Mouse (Mus musculus) forebrain, embryonic 11.5 days (tissue): Measurements from ENCODE around the gene Cntd1. TPM values are rescaled to one million over a fixed set of nuclear protein-coding genes. Genes with fewer than 3 reads are reported as not detected.
"Not testable (repeated sequence)": the region's sequence is repeated elsewhere in the genome, so short reads cannot be mapped to it uniquely, and the experiment has no call there.

ENCODE experiments used
- ATAC-seq: fragments of 200-750 bp; cut with Nextera tagmentation; replicated peaks from 2 replicates; pipeline ENCODE4 v1.8.0; 2017; ENCODE audit warnings: moderate TSS enrichment; ENCODE audit not compliant: low FRiP score
- DNase-seq: peaks from one replicate; pipeline ENCODE4 v3.0.0-alpha.2; 2017; ENCODE audit warnings: low spot score
- H3K27ac ChIP-seq: fragments of 300-500 bp; sonication (generic); 2 replicates; pipeline ENCODE4 v1.5.1; 2014; ENCODE audit warnings: low read depth, low read length
- H3K27me3 ChIP-seq: fragments of 300-500 bp; sonication (generic); 2 replicates; pipeline ENCODE4 v1.6.1; 2014; ENCODE audit warnings: mild to moderate bottlenecking, low read length, mixed read lengths; ENCODE audit not compliant: control insufficient read depth, insufficient read depth
- H3K36me3 ChIP-seq: fragments of 300-500 bp; sonication (generic); 2 replicates; pipeline ENCODE4 v1.6.1; 2014; ENCODE audit warnings: mild to moderate bottlenecking, low read length, moderate library complexity, mixed read lengths; ENCODE audit not compliant: control insufficient read depth, insufficient read depth
- H3K4me1 ChIP-seq: fragments of 300-500 bp; sonication (generic); replicated peaks from 2 replicates; pipeline ENCODE4 v1.6.1; 2014; ENCODE audit warnings: low read length, mixed read lengths; ENCODE audit not compliant: control insufficient read depth, insufficient read depth
- H3K4me2 ChIP-seq: fragments of 300-500 bp; sonication (generic); 2 replicates; pipeline ENCODE4 v1.6.1; 2014; ENCODE audit warnings: low read depth, mild to moderate bottlenecking, low read length, moderate library complexity, mixed read lengths; ENCODE audit not compliant: severe bottlenecking
- H3K4me3 ChIP-seq: fragments of 300-500 bp; sonication (generic); 2 replicates; pipeline ENCODE4 v1.5.1; 2014; ENCODE audit warnings: low read depth, low read length
- H3K9ac ChIP-seq: fragments of 300-500 bp; sonication (generic); 2 replicates; pipeline ENCODE4 v1.6.1; 2014; ENCODE audit warnings: low read length
- H3K9me3 ChIP-seq: fragments of 300-500 bp; sonication (generic); 2 replicates; pipeline ENCODE4 v1.6.1; 2016; ENCODE audit warnings: low read length, mixed read lengths; ENCODE audit not compliant: control insufficient read depth
- WGBS: fragments of 180-500 bp; shearing (Covaris S2); extraction: QIAGEN DNeasy Blood & Tissue Kit; methylation state at CpG from one replicate; pipeline ENCODE4 v1.1.7; 2014; 5-methylcytosine and 5-hydroxymethylcytosine counted together
- polyA plus RNA-seq: library from polyadenylated mRNA; unstranded; fragments of >200 nt; fragmentation: Nextera tagmentation; extraction: Ambion mirVana; gene quantifications from 2 replicates; pipeline ENCODE4 v1.2.1, GENCODE M21; 2014

Cntd1 gene
- polyA plus RNA-seq, 1 experiment from 2014 or later: 2.0 TPM

- Histone ChIP-seq H3K4me1 (peaks cover 2% of the 10 kb centered on the region; the same call in 1 of the 2 replicates), H3K9ac (no peak overlapping the region), H3K4me3 (no peak overlapping the region), H3K27me3 (no peaks in the 10 kb centered on the region), H3K36me3 (peaks cover 2% of the 10 kb centered on the region; the same call in 1 of the 2 replicates), H3K4me2 (no peak overlapping the region), H3K9me3 (no peaks in the 10 kb centered on the region), H3K27ac (no peak overlapping the region)
- ATAC-seq (no peak), DNase-seq (no peak)
- WGBS: 96% methylated on average over 1 of the region's 1 CpGs
Measured at GRCm38 (mm10) chr11:101314567-101314966, 35.8 kb downstream of the Cntd1 start.

GRCm38 (mm10) chr11:101315082-101315650, 36.4 kb downstream of the Cntd1 start:
- no peak for ATAC-seq
- WGBS: 83% methylated on average over 8 of the region's 8 CpGs

GRCm38 (mm10) chr11:101315665-101316500, 37.1 kb downstream of the Cntd1 start, which contains the start of gene Psme3:
Gene Psme3, plus strand, starts transcription at chr11:101316213.
- peak within 1 kb of the TSS; percentile 60 for H3K4me2 ChIP-seq
- peaks cover 8% of the 10 kb centered on the region; the same call in 1 of the 2 replicates for H3K36me3 ChIP-seq
- WGBS: under 1% methylated on average over 62 of the region's 62 CpGs
- ATAC-seq: peak; percentile 92
- H3K27ac ChIP-seq: peak within 1 kb of the TSS; percentile 65
- no peaks in the 10 kb centered on the region for H3K27me3 ChIP-seq
- H3K4me3 ChIP-seq: peak within 1 kb of the TSS; percentile 86
- peaks cover 2% of the 10 kb centered on the region; the same call in 1 of the 2 replicates for H3K4me1 ChIP-seq
- H3K9me3 ChIP-seq: no peaks in the 10 kb centered on the region
- peak within 1 kb of the TSS; percentile 88 for H3K9ac ChIP-seq
- DNase-seq: peak; percentile 95

More at GRCm38 (mm10) chr11:101315082-101315650, 36.4 kb downstream of the Cntd1 start:
- DNase-seq: no peak
- Histone ChIP-seq H3K4me3 (peak overlapping the region; percentile 86), H3K27ac (no peak overlapping the region; the same call in 1 of the 2 replicates), H3K4me1 (peaks cover 2% of the 10 kb centered on the region; the same call in 1 of the 2 replicates), H3K9me3 (no peaks in the 10 kb centered on the region), H3K27me3 (no peaks in the 10 kb centered on the region), H3K36me3 (peaks cover 4% of the 10 kb centered on the region; the same call in 1 of the 2 replicates), H3K4me2 (peak overlapping the region; percentile 60), H3K9ac (peak overlapping the region; percentile 88)

- Histone ChIP-seq H3K27me3 (no peaks in the 10 kb centered on the region), H3K4me3 (peak overlapping the region; percentile 86), H3K4me1 (peaks cover 2% of the 10 kb centered on the region; the same call in 1 of the 2 replicates), H3K27ac (no peak overlapping the region; the same call in 1 of the 2 replicates), H3K36me3 (peaks cover 10% of the 10 kb centered on the region; the same call in 1 of the 2 replicates), H3K4me2 (peak overlapping the region; percentile 60), H3K9ac (peak overlapping the region; percentile 88), H3K9me3 (no peaks in the 10 kb centered on the region)
- ATAC-seq (peak; percentile 69), DNase-seq (peak; percentile 67)
- WGBS: 0% methylated on average over 17 of the region's 17 CpGs
Measured at GRCm38 (mm10) chr11:101316501-101316917, 37.7 kb downstream of the Cntd1 start.

- peaks cover 14% of the 10 kb centered on the region; the same call in 1 of the 2 replicates for H3K36me3 ChIP-seq
- peak; percentile 27; the same call in 1 of the 2 replicates for ATAC-seq
- WGBS: 23% methylated on average over 4 of the region's 4 CpGs
Measured at GRCm38 (mm10) chr11:101323609-101324008, 44.8 kb downstream of the Cntd1 start.

DNA sequence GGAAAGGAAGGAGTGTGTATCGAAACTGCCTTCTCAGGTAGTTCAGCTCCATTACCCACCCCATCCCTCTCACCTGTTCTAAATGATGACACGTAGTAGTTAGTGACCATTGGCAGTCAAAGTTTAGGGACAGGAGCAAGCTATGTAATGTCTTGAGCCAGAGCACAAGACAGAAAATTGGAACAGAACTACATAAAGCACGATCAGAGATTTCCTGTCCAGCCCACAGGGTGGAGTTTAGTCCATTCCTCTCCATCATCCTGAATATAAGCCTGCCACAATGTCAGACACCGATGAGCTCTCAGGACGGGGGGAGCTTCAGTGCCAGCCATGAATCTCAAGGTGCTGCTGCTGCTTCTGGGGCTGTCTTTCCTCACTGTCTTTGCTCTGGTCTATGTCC, 46.0 kb downstream of the Cntd1 start, which contains the start of gene Aoc2:
Aoc2 (plus strand) TSS at position 301 of the 400 bp plus-strand sequence.
- no peaks in the 10 kb centered on the region for H3K9me3 ChIP-seq
- DNase-seq (no peak), ATAC-seq (no peak)
- H3K4me1 ChIP-seq: no peaks in the 10 kb centered on the region
- H3K9ac ChIP-seq: no peak within 1 kb of the TSS
- H3K4me2 ChIP-seq: no peak within 1 kb of the TSS
- H3K4me3 ChIP-seq: no peak within 1 kb of the TSS
- no peak within 1 kb of the TSS for H3K27ac ChIP-seq
- peaks cover 9% of the 10 kb centered on the region; the same call in 1 of the 2 replicates for H3K36me3 ChIP-seq
- H3K27me3 ChIP-seq: no peaks in the 10 kb centered on the region
- 95% methylated on average over 5 of the region's 5 CpGs for WGBS

More at GRCm38 (mm10) chr11:101323609-101324008, 44.8 kb downstream of the Cntd1 start:
- H3K4me3 ChIP-seq: no peak overlapping the region
- H3K9ac ChIP-seq: no peak overlapping the region
- no peak overlapping the region for H3K27ac ChIP-seq
- DNase-seq: peak; percentile 81
- no peak overlapping the region for H3K4me2 ChIP-seq
- no peaks in the 10 kb centered on the region for H3K4me1 ChIP-seq
- H3K27me3 ChIP-seq: no peaks in the 10 kb centered on the region
- no peaks in the 10 kb centered on the region for H3K9me3 ChIP-seq

GRCm38 (mm10) chr11:101325201-101325600, 46.4 kb downstream of the Cntd1 start:
- H3K4me3 ChIP-seq, H3K4me2 ChIP-seq, H3K36me3 ChIP-seq, H3K27me3 ChIP-seq, ATAC-seq, H3K4me1 ChIP-seq, DNase-seq, H3K27ac ChIP-seq, H3K9ac ChIP-seq, H3K9me3 ChIP-seq: not testable (repeated sequence)
- 95% methylated on average over 11 of the region's 11 CpGs for WGBS

DNA sequence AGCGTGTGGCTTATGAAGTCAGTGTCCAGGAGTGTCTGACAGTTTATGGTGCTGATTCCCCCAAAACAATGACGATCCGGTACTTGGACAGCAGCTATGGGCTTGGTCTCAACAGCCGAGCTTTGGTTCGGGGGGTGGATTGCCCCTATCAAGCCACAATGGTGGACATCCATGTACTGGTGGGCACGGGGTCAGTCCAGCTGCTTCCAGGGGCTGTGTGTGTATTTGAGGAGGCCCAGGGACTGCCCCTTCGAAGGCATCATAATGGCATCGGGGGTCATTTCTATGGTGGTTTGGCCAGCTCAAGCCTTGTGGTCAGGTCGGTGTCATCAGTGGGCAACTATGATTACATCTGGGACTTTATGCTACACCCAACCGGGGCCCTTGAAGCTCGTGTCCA, 47.3 kb downstream of the Cntd1 start:
- Histone ChIP-seq H3K27ac (no peak overlapping the region), H3K27me3 (no peaks in the 10 kb centered on the region), H3K4me2 (no peak overlapping the region), H3K9me3 (no peaks in the 10 kb centered on the region), H3K4me1 (no peaks in the 10 kb centered on the region), H3K4me3 (no peak overlapping the region), H3K36me3 (peaks cover 3% of the 10 kb centered on the region; the same call in 1 of the 2 replicates), H3K9ac (no peak overlapping the region)
- WGBS: 91% methylated on average over 11 of the region's 11 CpGs
- ATAC-seq: no peak
- DNase-seq: no peak
